Mouse (Mus musculus) hindbrain, embryonic 15.5 days (tissue): Measurements from ENCODE around the gene Stac2. TPM values are rescaled to one million over a fixed set of nuclear protein-coding genes. Genes with fewer than 3 reads are reported as not detected.
A peak's percentile ranks its signal among the peaks of the same experiment; 100 is the strongest.

Experiments
- ATAC-seq: fragments of 200-750 bp; cut with Nextera tagmentation; 2 replicates; pipeline ENCODE4 v1.8.0; 2017; ENCODE audit warnings: low read depth, moderate number of reproducible peaks, moderate TSS enrichment; ENCODE audit not compliant: low FRiP score
- H3K27ac ChIP-seq: fragments of 300-500 bp; sonication (generic); replicated peaks from 2 replicates; pipeline ENCODE4 v1.5.1; 2015; ENCODE audit warnings: mild to moderate bottlenecking, inconsistent platforms
- H3K27me3 ChIP-seq: fragments of 300-500 bp; sonication (generic); 2 replicates; pipeline ENCODE4 v1.6.1; 2015; ENCODE audit warnings: control low read depth, inconsistent platforms
- H3K36me3 ChIP-seq: fragments of 300-500 bp; sonication (generic); 2 replicates; pipeline ENCODE4 v1.6.1; 2015; ENCODE audit warnings: control low read depth, inconsistent platforms
- H3K4me1 ChIP-seq: fragments of 300-500 bp; sonication (generic); replicated peaks from 2 replicates; pipeline ENCODE4 v1.6.1; 2015; ENCODE audit warnings: control low read depth, inconsistent platforms
- H3K4me2 ChIP-seq: fragments of 300-500 bp; sonication (generic); 2 replicates; pipeline ENCODE4 v1.6.1; 2015; ENCODE audit warnings: moderate library complexity, mild to moderate bottlenecking, inconsistent platforms
- H3K4me3 ChIP-seq: fragments of 300-500 bp; sonication (generic); 2 replicates; pipeline ENCODE4 v1.5.1; 2015; ENCODE audit warnings: mild to moderate bottlenecking, inconsistent platforms
- H3K9ac ChIP-seq: fragments of 300-500 bp; sonication (generic); 2 replicates; pipeline ENCODE4 v1.6.1; 2015; ENCODE audit warnings: inconsistent platforms
- H3K9me3 ChIP-seq: fragments of 300-500 bp; sonication (generic); 2 replicates; pipeline ENCODE4 v1.6.1; 2016; ENCODE audit warnings: control low read depth, inconsistent platforms
- WGBS: fragments of 180-500 bp; shearing (Covaris S2); methylation state at CpG from one replicate; pipeline ENCODE4 v1.1.7; 2015; 5-methylcytosine and 5-hydroxymethylcytosine counted together
- microRNA-seq: library from miRNA; unstranded; fragments of <30 nt; microRNA quantifications from one replicate; pipeline ENCODE4, GENCODE M21; 2016
- polyA plus RNA-seq: library from polyadenylated mRNA; unstranded; fragments of >200 nt; fragmentation: Nextera tagmentation; extraction: Ambion mirVana; gene quantifications from 2 replicates; pipeline ENCODE4 v1.2.1, GENCODE M21; 2015

Gene Stac2
- polyA plus RNA-seq, 1 experiment from 2014 or later, result 9.7 TPM

GRCm38 (mm10) chr11:97994539-97995100, 58.6 kb downstream of the Stac2 start:
- H3K27me3 ChIP-seq, result peaks cover 7% of the 10 kb centered on the region; the same call in 1 of the 2 replicates
- no peaks in the 10 kb centered on the region for H3K36me3 ChIP-seq
- no peaks in the 10 kb centered on the region for H3K9me3 ChIP-seq
- ATAC-seq, result no peak
- H3K27ac ChIP-seq, result no peak overlapping the region
- WGBS, result 9% methylated on average over 13 of the region's 13 CpGs
- H3K9ac ChIP-seq, result peak overlapping the region; percentile 31; the same call in 1 of the 2 replicates
- peak overlapping the region; percentile 41 for H3K4me3 ChIP-seq
- H3K4me2 ChIP-seq, result peak overlapping the region; percentile 84
- H3K4me1 ChIP-seq, result peaks cover 28% of the 10 kb centered on the region

GRCm38 (mm10) chr11:97988530-97989096, 64.6 kb downstream of the Stac2 start:
- H3K4me3 ChIP-seq, result peak overlapping the region; percentile 77
- H3K4me2 ChIP-seq, result peak overlapping the region; percentile 87
- 0% methylated on average over 26 of the region's 26 CpGs for WGBS
- ATAC-seq, result peak; percentile 87
- H3K27ac ChIP-seq, result peak overlapping the region; percentile 93
- no peaks in the 10 kb centered on the region for H3K9me3 ChIP-seq
- H3K4me1 ChIP-seq, result peaks cover 30% of the 10 kb centered on the region
- H3K9ac ChIP-seq, result peak overlapping the region; percentile 87
- H3K36me3 ChIP-seq, result no peaks in the 10 kb centered on the region
- peaks cover 24% of the 10 kb centered on the region for H3K27me3 ChIP-seq

DNA sequence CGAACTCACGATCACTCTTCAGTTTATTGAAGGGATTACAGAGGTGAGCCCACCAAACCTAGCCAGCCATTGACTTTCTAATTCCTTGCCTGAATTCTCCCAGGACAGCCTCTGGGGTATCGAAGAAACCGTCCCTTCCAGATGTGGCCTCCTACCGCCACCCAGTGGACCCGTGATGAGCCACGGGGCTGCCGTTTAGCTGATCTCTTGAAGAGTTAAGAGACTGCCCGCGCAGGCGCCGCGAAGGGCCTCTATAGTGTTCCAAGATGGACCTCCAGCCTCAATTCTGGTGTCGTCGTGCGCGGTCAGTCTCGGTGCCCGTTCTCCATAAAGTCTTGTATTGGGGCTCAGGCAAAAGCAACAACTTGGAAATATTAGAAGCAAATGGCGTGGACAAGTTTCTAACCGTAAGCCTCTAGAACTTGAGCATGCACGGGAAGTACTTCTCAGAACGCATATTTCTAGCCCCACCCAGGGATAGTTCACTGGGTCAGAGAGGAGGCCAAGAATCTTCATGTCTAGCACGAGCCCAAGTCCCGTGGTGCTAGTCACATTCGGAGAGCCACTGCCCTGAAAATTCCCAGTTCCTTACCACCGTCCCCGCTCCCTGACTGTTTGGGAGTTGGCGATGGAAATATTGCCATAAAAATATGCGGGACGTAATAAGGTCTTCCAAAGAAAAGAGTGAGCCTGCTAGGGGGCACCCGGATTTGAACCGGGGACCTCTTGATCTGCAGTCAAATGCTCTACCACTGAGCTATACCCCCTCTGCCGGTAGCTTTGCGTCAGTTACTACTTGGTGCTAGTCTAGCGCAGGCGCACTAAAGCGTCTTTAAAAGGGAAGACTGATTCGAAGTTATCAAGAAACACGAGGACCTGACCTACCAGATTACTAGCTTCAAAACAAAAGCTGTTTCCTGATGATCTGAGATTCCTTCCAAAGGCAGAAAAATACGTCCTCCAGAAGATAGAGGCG, 65.4 kb downstream of the Stac2 start:
- H3K4me1 ChIP-seq, result peaks cover 30% of the 10 kb centered on the region
- peak overlapping the region; percentile 93 for H3K27ac ChIP-seq
- peak overlapping the region; percentile 77 for H3K4me3 ChIP-seq
- ATAC-seq, result peak; percentile 78
- H3K36me3 ChIP-seq, result no peaks in the 10 kb centered on the region
- H3K9me3 ChIP-seq, result no peaks in the 10 kb centered on the region
- WGBS, result under 1% methylated on average over 42 of the region's 42 CpGs
- peak overlapping the region; percentile 87 for H3K9ac ChIP-seq
- H3K4me2 ChIP-seq, result peak overlapping the region; percentile 87
- peaks cover 24% of the 10 kb centered on the region for H3K27me3 ChIP-seq

GRCm38 (mm10) chr11:97986738-97987465, 66.4 kb downstream of the Stac2 start:
- Histone ChIP-seq H3K9ac (no peak overlapping the region), H3K4me1 (peaks cover 30% of the 10 kb centered on the region), H3K9me3 (no peaks in the 10 kb centered on the region), H3K4me2 (peak overlapping the region; percentile 87), H3K4me3 (peak overlapping the region; percentile 77), H3K36me3 (no peaks in the 10 kb centered on the region), H3K27me3 (peaks cover 24% of the 10 kb centered on the region), H3K27ac (peak overlapping the region; percentile 82; the same call in 1 of the 2 replicates)
- ATAC-seq, result no peak
- 40% methylated on average over 12 of the region's 17 CpGs for WGBS

Small RNAs within 50 kb of the gene (microRNA-seq; reads per million reads assigned to microRNA genes)
- gene Gm27597, result not detected

Other genes starting within 250 kb of the Stac2 start
- gene B230217C12Rik, start 212.7 kb downstream of the Stac2 start, polyA plus RNA-seq, result 32.4 and 38.8 TPM in 2 replicates
- gene Fbxo47, start 169.3 kb downstream of the Stac2 start, polyA plus RNA-seq, result 0.60 and 0.69 TPM in 2 replicates
- gene Plxdc1, start 67.0 kb downstream of the Stac2 start, polyA plus RNA-seq, result 1.4 and 1.5 TPM in 2 replicates
- 12.9 and 13.7 TPM in 2 replicates for gene Arl5c, start 57.3 kb downstream of the Stac2 start, polyA plus RNA-seq
- 62.2 and 70.1 TPM in 2 replicates for gene Cacnb1, start 30.4 kb downstream of the Stac2 start, polyA plus RNA-seq
- 632 and 657 TPM in 2 replicates for gene Rpl19, start 26.8 kb downstream of the Stac2 start, polyA plus RNA-seq
- 23.9 and 27.5 TPM in 2 replicates for gene Fbxl20, start 96.9 kb upstream of the Stac2 start, polyA plus RNA-seq
- gene Med1, start 139.8 kb upstream of the Stac2 start, polyA plus RNA-seq, result 55.3 and 56.0 TPM in 2 replicates
- gene Cdk12, start 149.6 kb upstream of the Stac2 start, polyA plus RNA-seq, result 8.4 and 8.9 TPM in 2 replicates